Mouse (Mus musculus) stomach, postnatal 0 days (tissue): ENCODE measurements at regions not wholly inside any gene's neighbourhood (a gene's known extent, or its start where the extent isn't known, plus 50 kb on each side); places are given as distances from the start of the nearest gene placed in this dataset.

ENCODE experiments used
- CTCF ChIP-seq: IDR thresholded peaks from 2 replicates; pipeline ENCODE4 v1.5.1; 2016; ENCODE audit warnings: antibody characterized with exemption, low read depth, mild to moderate bottlenecking, moderate library complexity
- EP300 ChIP-seq: optimal IDR thresholded peaks from 2 replicates; pipeline ENCODE3; 2016; ENCODE audit warnings: antibody characterized with exemption

DNA sequence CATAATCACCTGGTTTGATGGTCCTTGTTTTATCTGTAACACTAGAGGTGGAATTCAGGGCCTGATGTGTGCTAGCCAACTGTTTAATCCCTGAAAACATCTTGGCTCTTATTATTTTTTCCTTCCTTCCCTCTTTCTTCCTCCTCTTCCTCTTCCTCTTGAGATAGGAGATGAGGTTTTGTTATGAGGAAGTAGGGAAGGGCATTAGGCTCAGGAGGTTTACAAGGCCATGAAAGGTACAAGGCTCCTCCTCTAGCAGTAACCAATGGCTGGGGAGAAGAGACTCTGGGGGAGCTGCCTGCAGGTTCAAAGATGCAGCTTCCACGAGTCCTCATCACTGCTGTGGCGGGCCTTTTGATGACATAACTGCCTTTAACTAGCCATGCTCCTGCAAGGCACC, 98.6 kb upstream of the Chd2 start:
- no peak for TF ChIP-seq CTCF
- no peak for TF ChIP-seq EP300
